Mouse (Mus musculus): ENCODE measurements at regions not wholly inside any gene's neighbourhood (a gene's known extent, or its start where the extent isn't known, plus 50 kb on each side); places are given as distances from the start of the nearest gene placed in this dataset.

DNA sequence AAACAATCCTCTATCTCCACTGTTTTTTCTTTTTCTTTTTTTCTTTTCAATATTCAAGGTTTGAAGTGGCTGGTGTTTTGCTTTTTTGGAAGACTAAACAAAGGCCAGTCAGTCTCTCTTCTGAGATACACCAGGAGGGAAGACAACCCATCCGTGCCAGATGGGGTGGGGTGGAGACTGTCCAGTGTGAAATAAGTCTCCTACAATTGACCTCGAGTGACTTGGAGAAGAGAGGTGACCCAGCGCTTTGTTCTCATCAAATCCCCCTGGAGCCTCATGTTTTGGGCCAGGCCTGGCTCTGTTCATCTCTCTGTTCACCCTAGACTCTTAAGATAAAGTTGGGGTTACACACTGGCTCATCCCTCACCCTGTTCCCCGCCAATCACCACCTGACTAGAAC lies 169.2 kb upstream of the Tbca start:
- Histone ChIP-seq H3K27ac (ENCODE audit: insufficient read depth, low read depth) (no peak overlapping the region), H3K27me3 (replicated peaks) (no peaks in the 10 kb centered on the region), H3K4me3 (replicated peaks in 1 of 3; ENCODE audit: low read depth in 2 of 3, low read length in 2 of 3, poor library complexity in 1 of 3) (no peak overlapping the region), H3K9me3 (replicated peaks; ENCODE audit: low read length) (no peaks in the 10 kb centered on the region), H3K4me2 (ENCODE audit: insufficient read depth, low read depth, poor library complexity, severe bottlenecking) (no peak overlapping the region), H3K4me1 (ENCODE audit: control insufficient read depth in 1 of 2, insufficient read depth in 2 of 2) (no peaks in the 10 kb centered on the region), H3K79me2 (replicated peaks; ENCODE audit: control insufficient read depth, extremely low read depth, insufficient read depth, poor library complexity, severe bottlenecking) (no peaks in the 10 kb centered on the region), H3K9ac (ENCODE audit: insufficient read depth, low read depth) (no peak overlapping the region), H3K36me3 (replicated peaks in 1 of 2; ENCODE audit: control insufficient read depth in 1 of 2, insufficient read depth in 1 of 2, low read length in 1 of 2) (no peaks in the 10 kb centered on the region)
- TF ChIP-seq UBTF (IDR thresholded peaks at IDR 0.05; ENCODE audit: low read depth, low read length) = no peak
- TF ChIP-seq MYC (IDR thresholded peaks at IDR 0.05; ENCODE audit: low read depth, low read length) = no peak
- TF ChIP-seq HCFC1 (IDR thresholded peaks at IDR 0.05; ENCODE audit: low read depth, low read length) = no peak
- no peak for TF ChIP-seq KAT2A (IDR thresholded peaks at IDR 0.05; ENCODE audit: insufficient replicate concordance, low read length)
- no peak for TF ChIP-seq ZKSCAN1 (IDR thresholded peaks at IDR 0.05; ENCODE audit: borderline replicate concordance, low read depth, low read length)
- no peak for TF ChIP-seq RAD21 (IDR thresholded peaks at IDR 0.05; ENCODE audit: low read depth, low read length)
- no peak for TF ChIP-seq MAZ (IDR thresholded peaks at IDR 0.05; ENCODE audit: low read depth, low read length)
- no peak for TF ChIP-seq JUND (conservative IDR thresholded peaks at IDR 0.05; ENCODE audit: low read depth, low read length)
- TF ChIP-seq ELF1 (IDR thresholded peaks at IDR 0.05; ENCODE audit: low read depth, low read length) = no peak
- no peak for TF ChIP-seq TCF12 (IDR thresholded peaks at IDR 0.05; ENCODE audit: low read depth, low read length)
- TF ChIP-seq TBP (conservative IDR thresholded peaks at IDR 0.05; ENCODE audit: low read depth, low read length) = no peak
- TF ChIP-seq CHD2 (IDR thresholded peaks at IDR 0.05; ENCODE audit: low read length) = no peak
- TF ChIP-seq SIN3A (IDR thresholded peaks at IDR 0.05; ENCODE audit: low read length) = no peak
- TF ChIP-seq CHD1 (IDR thresholded peaks at IDR 0.05; ENCODE audit: low read depth, low read length) = no peak
- no peak for TF ChIP-seq E2F4 (IDR thresholded peaks at IDR 0.05; ENCODE audit: insufficient replicate concordance, low read depth, low read length)
- in situ Hi-C loops (cut with MboI; ENCODE audit: low pct_ligation_motif_present, low pct_unique_long_range_greater_than_20kb, low sequenced_read_pairs) (no loop called here), dilution Hi-C loops (cut with MboI; ENCODE audit: extremely low pct_ligation_motif_present, extremely low pct_unique_long_range_greater_than_20kb, low sequenced_read_pairs) (no loop called here)
- no peak for DNase-seq (ENCODE audit: extremely low read depth)

DNA sequence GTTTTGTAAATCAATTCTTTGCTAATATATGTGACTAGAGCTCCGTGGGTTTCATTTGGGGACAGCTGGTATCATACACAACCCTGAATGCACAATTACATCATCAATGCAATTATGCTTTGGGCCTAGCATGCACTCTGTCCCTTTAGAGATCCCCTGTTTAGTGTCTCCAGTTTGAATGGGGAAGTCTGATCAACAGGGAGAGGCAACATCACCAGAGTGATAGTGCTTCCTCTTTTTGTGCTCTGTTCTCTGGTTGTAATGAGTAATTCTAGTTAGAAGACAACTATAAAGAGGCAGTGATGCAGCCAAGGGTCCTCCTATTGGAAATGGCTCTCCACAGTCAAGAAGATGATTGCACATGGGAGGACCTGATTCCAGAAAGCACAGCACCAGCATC lies 158.7 kb upstream of the Tbca start:
- in situ Hi-C loops (cut with MboI; ENCODE audit: low pct_ligation_motif_present, low pct_unique_long_range_greater_than_20kb, low sequenced_read_pairs) (no loop called here), dilution Hi-C loops (cut with MboI; ENCODE audit: extremely low pct_ligation_motif_present, extremely low pct_unique_long_range_greater_than_20kb, low sequenced_read_pairs) (no loop called here)
- Histone ChIP-seq H3K4me3 (replicated peaks in 1 of 3; ENCODE audit: low read depth in 2 of 3, low read length in 2 of 3, poor library complexity in 1 of 3) (no peak overlapping the region), H3K4me2 (ENCODE audit: insufficient read depth, low read depth, poor library complexity, severe bottlenecking) (no peak overlapping the region), H3K36me3 (replicated peaks in 1 of 2; ENCODE audit: control insufficient read depth in 1 of 2, insufficient read depth in 1 of 2, low read length in 1 of 2) (no peaks in the 10 kb centered on the region), H3K9me3 (replicated peaks; ENCODE audit: low read length) (no peaks in the 10 kb centered on the region), H3K9ac (ENCODE audit: insufficient read depth, low read depth) (no peak overlapping the region), H3K27ac (ENCODE audit: insufficient read depth, low read depth) (no peak overlapping the region), H3K79me2 (replicated peaks; ENCODE audit: control insufficient read depth, extremely low read depth, insufficient read depth, poor library complexity, severe bottlenecking) (no peaks in the 10 kb centered on the region), H3K4me1 (ENCODE audit: control insufficient read depth in 1 of 2, insufficient read depth in 2 of 2) (peaks cover 5 to 16% of the 10 kb centered on the region in 2 experiments; a peak in 3 of 4 replicates), H3K27me3 (replicated peaks) (no peaks in the 10 kb centered on the region)
- TF ChIP-seq BHLHE40 (IDR thresholded peaks at IDR 0.05; ENCODE audit: low read depth, low read length) (no peak), RAD21 (IDR thresholded peaks at IDR 0.05; ENCODE audit: low read depth, low read length) (no peak), MXI1 (IDR thresholded peaks at IDR 0.05; ENCODE audit: low read depth, low read length) (no peak), RCOR1 (conservative IDR thresholded peaks at IDR 0.05; ENCODE audit: low read depth, low read length) (no peak)
- peak; percentile 63 for DNase-seq (ENCODE audit: extremely low read depth)
